Mouse (Mus musculus): Measurements from ENCODE around the gene Prr13. TPM values are rescaled to one million over a fixed set of nuclear protein-coding genes. Genes with fewer than 3 reads are reported as not detected.
A peak's percentile ranks its signal among the peaks of the same experiment; 100 is the strongest.

Gene Prr13
- polyA plus RNA-seq (2021), result 167 TPM

DNA sequence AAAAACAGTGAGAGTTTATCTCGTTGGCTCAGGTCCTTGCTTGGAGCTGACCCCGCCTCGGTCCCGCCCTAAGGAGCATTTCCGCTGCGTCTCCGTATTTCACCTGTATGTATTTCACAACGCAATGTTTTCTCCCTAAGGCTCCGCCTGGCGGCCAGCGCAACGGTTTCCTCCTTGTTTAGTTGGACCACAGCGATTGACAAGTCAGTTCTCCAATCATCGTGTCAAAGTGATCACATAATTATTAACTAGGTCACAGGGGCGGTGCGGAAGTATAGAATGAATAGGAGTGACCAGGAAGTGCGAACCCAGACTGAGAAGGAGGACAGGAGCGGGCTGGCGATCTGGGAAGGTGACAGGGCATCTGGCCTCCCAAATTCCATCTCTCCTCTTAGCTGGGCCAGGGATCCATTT is at the start of gene Prr13:
Gene Prr13 (plus strand): TSS at position 125 of the 414 bp plus-strand sequence.
- in situ Hi-C loops (cut with MboI; ENCODE audit: low pct_unique_long_range_greater_than_20kb), result no loop called here

DNA sequence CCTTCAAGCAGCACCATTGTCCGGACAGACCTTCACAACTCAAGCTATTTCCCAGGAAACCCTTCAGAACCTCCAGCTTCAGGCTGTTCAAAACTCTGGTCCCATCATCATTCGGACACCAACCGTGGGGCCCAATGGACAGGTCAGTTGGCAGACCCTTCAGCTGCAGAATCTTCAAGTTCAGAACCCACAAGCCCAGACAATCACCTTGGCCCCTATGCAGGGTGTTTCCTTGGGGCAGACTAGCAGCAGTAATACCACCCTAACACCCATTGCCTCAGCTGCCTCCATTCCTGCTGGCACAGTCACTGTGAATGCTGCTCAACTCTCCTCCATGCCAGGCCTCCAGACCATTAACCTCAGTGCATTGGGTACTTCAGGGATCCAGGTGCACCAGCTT is 49.5 kb upstream of the Prr13 start:
- POLR2A ChIA-PET, result no interaction called here

More for the DNA sequence above, at the start of gene Prr13:
- ATAC-seq (peak; percentile 68), DNase-seq (ENCODE audit: low read depth, low spot score) (peak; percentile 98)
- ChIA-PET CTCF (interaction anchor here (1.7 kb wide), 1 partner anchor 11 kb away, joined by 4 read pairs; the partner anchor contains the start of gene Pcbp2), POLR2A (interaction anchor here (1.0 to 1.6 kb wide), 2 partner anchors 11 to 59 kb away, joined by 3 to 7 read pairs; partner anchors contain the start of genes Pcbp2 and Tarbp2)
- H3K27me3 ChIP-seq, result no peaks in the 10 kb centered on the region
- TF ChIP-seq CTCF (IDR thresholded peaks at IDR 0.05), result peak; percentile 78

DNA sequence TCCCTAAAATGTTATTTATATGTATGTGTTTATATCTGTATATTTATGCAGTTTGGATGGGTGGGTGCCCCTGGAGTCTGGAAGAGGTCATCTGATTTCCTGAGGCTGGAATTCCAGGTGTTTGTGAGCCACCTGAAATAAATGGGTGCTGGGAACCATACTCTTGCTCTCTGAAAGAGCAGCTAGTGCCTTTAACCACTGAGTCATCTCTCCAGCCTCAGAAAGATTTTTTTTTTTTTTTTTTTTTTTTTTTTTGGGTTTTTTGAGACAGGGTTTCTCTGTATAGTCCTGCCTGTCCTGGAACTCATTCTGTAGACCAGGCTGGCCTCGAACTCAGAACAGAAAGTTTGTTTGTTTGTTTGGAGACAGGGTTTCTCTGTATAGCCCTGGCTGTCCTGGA is 47.8 kb upstream of the Prr13 start:
- TF ChIP-seq CTCF (IDR thresholded peaks at IDR 0.05), result no peak
- CTCF ChIA-PET, result no interaction called here
- POLR2A ChIA-PET, result interaction anchor here (0.6 kb wide), 1 partner anchor 89 kb away, joined by 3 read pairs; no protein-coding TSS in a partner anchor
- H3K27me3 ChIP-seq, result no peaks in the 10 kb centered on the region
- in situ Hi-C loops (cut with MboI; ENCODE audit: low pct_unique_long_range_greater_than_20kb), result no loop called here
- no peak for ATAC-seq
- DNase-seq (ENCODE audit: low read depth, low spot score), result no peak

More for the DNA sequence above, 49.5 kb upstream of the Prr13 start:
- no peak for ATAC-seq
- CTCF ChIA-PET, result interaction anchor here (0.9 to 1.7 kb wide), 3 partner anchors 11 to 47 kb away, joined by 3 to 7 read pairs (median 4); no protein-coding TSS in a partner anchor
- in situ Hi-C loops (cut with MboI; ENCODE audit: low pct_unique_long_range_greater_than_20kb), result no loop called here
- no peaks in the 10 kb centered on the region for H3K27me3 ChIP-seq
- DNase-seq (ENCODE audit: low read depth, low spot score), result no peak
- no peak for TF ChIP-seq CTCF (IDR thresholded peaks at IDR 0.05)

DNA sequence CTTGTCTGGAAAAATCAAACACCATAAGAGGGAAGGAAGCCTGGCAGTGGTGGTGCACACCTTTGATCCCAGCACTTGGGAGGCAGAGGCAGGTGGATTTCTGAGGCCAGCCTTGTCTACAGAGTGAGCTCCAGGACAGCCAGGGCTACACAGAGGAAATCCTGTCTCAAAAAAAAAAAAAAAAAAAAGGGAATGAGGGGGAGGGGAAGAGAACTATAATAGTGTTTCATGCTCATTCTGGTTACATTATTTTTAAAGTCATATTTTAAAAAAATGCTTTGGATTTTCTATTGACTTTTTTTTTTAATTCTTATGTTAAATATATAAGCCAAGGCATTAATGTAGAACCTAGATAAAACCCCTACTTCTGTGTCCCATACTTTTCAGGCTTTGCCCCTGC is 45.1 kb upstream of the Prr13 start:
- no peak for TF ChIP-seq CTCF (IDR thresholded peaks at IDR 0.05)
- H3K27me3 ChIP-seq, result no peaks in the 10 kb centered on the region
- no peak for ATAC-seq
- CTCF ChIA-PET, result interaction anchor here (1.3 kb wide), 1 partner anchor 32 kb away, joined by 4 read pairs; no protein-coding TSS in a partner anchor
- in situ Hi-C loops (cut with MboI; ENCODE audit: low pct_unique_long_range_greater_than_20kb), result no loop called here
- POLR2A ChIA-PET, result interaction anchor here (0.7 kb wide), 1 partner anchor 1027 kb away, joined by 6 read pairs; no protein-coding TSS in a partner anchor
- no peak for DNase-seq (ENCODE audit: low read depth, low spot score)

DNA sequence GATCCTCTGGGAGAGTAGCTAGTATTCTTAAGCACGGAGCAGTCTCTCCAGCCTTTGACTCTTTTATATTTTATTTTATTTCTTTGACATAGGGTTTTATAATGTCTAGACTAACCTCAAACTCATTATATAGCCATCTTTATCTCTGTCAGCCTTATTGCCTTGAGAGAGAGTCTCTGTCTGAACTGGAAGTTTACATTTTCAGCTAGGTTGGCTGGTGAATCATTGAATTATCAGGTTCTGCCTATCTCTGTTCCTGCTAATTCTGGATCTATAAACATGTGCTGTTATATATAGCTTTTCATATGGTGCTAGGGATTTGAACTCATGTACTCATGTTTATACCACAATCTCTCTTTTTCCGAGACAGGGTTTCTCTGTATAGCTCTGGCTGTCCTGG is 41.3 kb upstream of the Prr13 start:
- in situ Hi-C loops (cut with MboI; ENCODE audit: low pct_unique_long_range_greater_than_20kb), result no loop called here
- ATAC-seq, result no peak
- TF ChIP-seq CTCF (IDR thresholded peaks at IDR 0.05), result no peak
- CTCF ChIA-PET, result interaction anchor here (1.0 to 2.1 kb wide), 4 partner anchors 10 to 18 kb away, joined by 3 to 11 read pairs (median 4); no protein-coding TSS in a partner anchor
- no peak for DNase-seq (ENCODE audit: low read depth, low spot score)
- POLR2A ChIA-PET, result no interaction called here
- no peaks in the 10 kb centered on the region for H3K27me3 ChIP-seq

DNA sequence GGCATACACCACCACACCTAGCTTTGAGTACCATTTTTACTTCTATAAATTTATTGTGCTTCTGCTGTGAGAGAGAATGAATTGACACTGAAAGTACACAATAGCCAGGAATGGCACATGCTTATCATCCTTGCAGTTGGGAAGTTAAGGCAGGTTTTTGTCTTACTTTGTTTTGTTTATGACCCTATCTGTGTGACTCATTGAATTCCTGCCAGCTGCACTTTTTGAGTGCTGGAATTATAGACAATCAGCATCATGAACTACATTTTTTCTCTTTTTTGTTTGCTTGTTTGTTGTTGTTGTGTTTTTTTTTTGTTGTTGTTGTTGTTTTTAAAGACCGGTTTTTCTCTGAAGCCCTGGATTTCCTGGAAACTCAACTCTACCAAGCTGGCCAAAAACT is 37.8 kb upstream of the Prr13 start:
- ATAC-seq (no peak), DNase-seq (ENCODE audit: low read depth, low spot score) (no peak)
- POLR2A ChIA-PET, result no interaction called here
- in situ Hi-C loops (cut with MboI; ENCODE audit: low pct_unique_long_range_greater_than_20kb), result no loop called here
- no peak for TF ChIP-seq CTCF (IDR thresholded peaks at IDR 0.05)
- CTCF ChIA-PET, result interaction anchor here (1.0 to 5.0 kb wide), 13 partner anchors 9 to 135 kb away, joined by 3 to 26 read pairs (median 7); no protein-coding TSS in a partner anchor
- H3K27me3 ChIP-seq, result no peaks in the 10 kb centered on the region

DNA sequence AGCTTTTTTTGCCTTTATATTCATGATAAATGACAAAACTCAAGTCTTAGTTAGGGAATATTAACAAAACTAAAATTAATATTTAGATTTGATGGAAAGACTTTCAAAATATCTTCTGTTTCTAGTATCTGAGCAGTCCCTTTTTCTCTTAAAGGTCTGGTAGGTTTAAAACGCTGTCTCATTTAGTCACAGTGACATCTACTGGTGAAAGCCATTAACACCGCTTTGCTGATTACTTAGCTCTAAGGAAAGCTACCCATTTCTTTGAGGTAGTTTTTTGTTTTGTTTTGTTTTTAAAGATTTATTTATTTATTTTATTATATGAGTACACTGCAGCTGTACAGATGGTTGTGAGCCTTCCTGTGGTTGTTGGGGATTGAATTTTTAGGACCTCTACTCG is 37.4 kb upstream of the Prr13 start:
- in situ Hi-C loops (cut with MboI; ENCODE audit: low pct_unique_long_range_greater_than_20kb), result no loop called here
- CTCF ChIA-PET, result interaction anchor here (1.0 to 5.0 kb wide), 13 partner anchors 8 to 136 kb away, joined by 3 to 26 read pairs (median 7); no protein-coding TSS in a partner anchor
- TF ChIP-seq CTCF (IDR thresholded peaks at IDR 0.05), result peak; percentile 63
- POLR2A ChIA-PET, result no interaction called here
- no peaks in the 10 kb centered on the region for H3K27me3 ChIP-seq
- ATAC-seq, result no peak
- DNase-seq (ENCODE audit: low read depth, low spot score), result no peak

DNA sequence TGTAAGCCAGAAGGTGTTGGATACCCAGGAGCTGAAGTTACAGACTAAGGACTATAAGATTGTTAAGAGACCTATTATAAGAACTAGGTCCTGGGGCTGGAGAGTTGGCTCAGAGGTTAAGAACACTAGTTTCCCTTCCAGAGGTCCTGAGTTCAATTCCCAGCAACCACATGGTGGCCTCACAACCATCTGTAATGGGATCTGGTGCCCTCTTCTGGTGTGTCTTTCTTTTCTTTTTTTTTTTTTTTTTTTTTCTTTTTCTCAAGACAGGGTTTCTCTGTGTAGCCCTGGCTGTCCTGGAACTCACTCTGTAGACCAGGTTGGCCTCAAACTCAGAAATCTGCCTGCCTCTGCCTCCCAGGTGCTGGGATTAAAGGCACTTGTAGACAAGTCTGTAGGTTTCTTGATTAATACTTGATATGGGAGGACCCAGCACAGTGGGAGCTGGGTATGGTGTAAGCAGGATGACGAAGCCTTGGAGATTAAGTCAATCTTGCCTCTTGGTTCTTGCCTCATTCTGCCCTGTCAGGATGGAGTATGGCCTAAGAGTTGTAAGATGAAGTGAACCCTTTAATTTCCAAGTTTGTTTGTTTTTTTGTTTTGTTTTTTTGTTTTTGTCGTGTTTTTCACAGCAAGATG is 35.1 kb upstream of the Prr13 start:
- ChIA-PET POLR2A (no interaction called here), CTCF (interaction anchor here (3.4 to 5.0 kb wide), 2 partner anchors 13 to 41 kb away, joined by 16 to 26 read pairs; no protein-coding TSS in a partner anchor)
- H3K27me3 ChIP-seq, result no peaks in the 10 kb centered on the region
- no peak for ATAC-seq
- TF ChIP-seq CTCF (IDR thresholded peaks at IDR 0.05), result no peak
- in situ Hi-C loops (cut with MboI; ENCODE audit: low pct_unique_long_range_greater_than_20kb), result no loop called here
- DNase-seq (ENCODE audit: low read depth, low spot score), result no peak

DNA sequence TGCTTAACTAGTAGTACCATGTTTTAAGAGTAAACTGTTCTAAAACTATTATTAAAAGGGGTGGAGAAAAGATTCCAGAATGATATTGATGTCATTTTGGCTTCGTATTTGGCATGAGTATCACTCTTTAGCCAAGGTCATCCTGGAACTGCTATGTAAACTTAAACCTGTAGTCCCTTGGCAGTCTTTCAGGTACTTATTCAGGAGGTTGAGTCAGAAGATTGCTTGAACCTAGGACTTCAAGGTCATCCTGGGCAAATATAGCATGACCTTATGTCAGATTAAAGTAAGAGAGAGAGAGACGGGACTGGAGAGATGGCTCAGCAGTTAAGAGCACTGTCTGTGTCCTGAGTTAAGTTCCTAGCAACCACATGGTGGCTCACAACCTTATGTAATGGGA is 34.2 kb upstream of the Prr13 start:
- CTCF ChIA-PET, result no interaction called here
- ATAC-seq, result no peak
- in situ Hi-C loops (cut with MboI; ENCODE audit: low pct_unique_long_range_greater_than_20kb), result no loop called here
- DNase-seq (ENCODE audit: low read depth, low spot score), result no peak
- peak; percentile 30 for TF ChIP-seq CTCF (IDR thresholded peaks at IDR 0.05)
- POLR2A ChIA-PET, result no interaction called here
- no peaks in the 10 kb centered on the region for H3K27me3 ChIP-seq

DNA sequence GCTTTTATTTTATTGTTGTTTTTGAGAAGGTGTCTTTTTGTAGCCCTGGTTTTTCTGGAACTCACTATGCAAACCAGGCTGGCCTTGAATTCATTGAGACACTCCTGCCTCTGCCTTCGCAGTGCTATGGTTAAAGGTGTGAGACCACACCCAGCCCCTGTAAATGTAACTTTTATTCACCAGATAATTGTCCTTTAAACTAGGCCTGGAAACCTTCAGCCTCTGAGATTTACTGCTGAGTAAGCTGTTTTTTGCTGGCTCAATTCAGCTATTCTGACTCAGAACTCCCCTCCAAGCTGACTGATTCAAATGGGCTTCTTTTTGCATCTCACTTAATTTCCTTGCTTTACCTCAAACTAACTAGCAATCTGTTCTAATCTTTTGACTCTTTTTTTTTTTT is 31.9 kb upstream of the Prr13 start:
- TF ChIP-seq CTCF (IDR thresholded peaks at IDR 0.05), result no peak
- in situ Hi-C loops (cut with MboI; ENCODE audit: low pct_unique_long_range_greater_than_20kb), result no loop called here
- CTCF ChIA-PET, result interaction anchor here (1.5 kb wide), 1 partner anchor 45 kb away, joined by 7 read pairs; no protein-coding TSS in a partner anchor
- ATAC-seq, result no peak
- H3K27me3 ChIP-seq, result no peaks in the 10 kb centered on the region
- DNase-seq (ENCODE audit: low read depth, low spot score), result no peak
- POLR2A ChIA-PET, result interaction anchor here (0.7 kb wide), 1 partner anchor 36 kb away, joined by 8 read pairs; no protein-coding TSS in a partner anchor

DNA sequence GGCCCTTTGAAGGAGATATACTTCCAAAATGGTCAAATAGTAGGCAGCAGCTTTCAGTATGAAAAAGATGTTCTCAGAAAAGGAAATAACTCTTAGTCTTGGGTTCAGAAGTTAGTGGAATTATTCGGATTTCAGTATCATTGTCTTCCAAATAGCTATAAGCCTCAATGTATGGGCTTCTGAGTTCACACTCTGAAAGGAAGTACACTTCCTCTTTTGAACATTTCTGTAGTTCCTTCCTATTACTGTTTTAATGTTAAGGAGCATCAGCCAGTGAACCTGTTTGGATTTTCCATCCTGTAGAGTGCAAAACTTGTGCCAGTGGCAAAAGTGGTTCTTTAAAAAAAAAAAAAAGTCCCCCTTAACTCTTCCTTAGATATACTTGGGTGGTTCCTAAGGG is 26.8 kb upstream of the Prr13 start:
- CTCF ChIA-PET, result interaction anchor here (1.1 kb wide), 1 partner anchor 27 kb away, joined by 4 read pairs; the partner anchor contains the start of gene Sp1

More for the DNA sequence above, 26.8 kb upstream of the Prr13 start:
- H3K27me3 ChIP-seq, result no peaks in the 10 kb centered on the region
- ATAC-seq (no peak), DNase-seq (ENCODE audit: low read depth, low spot score) (no peak)
- POLR2A ChIA-PET, result no interaction called here
- in situ Hi-C loops (cut with MboI; ENCODE audit: low pct_unique_long_range_greater_than_20kb), result no loop called here
- TF ChIP-seq CTCF (IDR thresholded peaks at IDR 0.05), result no peak
